Mouse (Mus musculus) heart, embryonic 15.5 days (tissue): Measurements from ENCODE around the gene Ier3. TPM values are rescaled to one million over a fixed set of nuclear protein-coding genes. Genes with fewer than 3 reads are reported as not detected.

Source experiments
- ATAC-seq: fragments of 200-750 bp; cut with Nextera tagmentation; replicated peaks from 2 replicates; pipeline ENCODE4 v1.8.0; 2017; ENCODE audit warnings: low read depth, moderate TSS enrichment; ENCODE audit not compliant: insufficient number of reproducible peaks, insufficient read depth, low FRiP score
- H3K27ac ChIP-seq: fragments of 300-500 bp; sonication (generic); 2 replicates; pipeline ENCODE4 v1.5.1; 2015; ENCODE audit warnings: mild to moderate bottlenecking, inconsistent platforms
- H3K27me3 ChIP-seq: fragments of 300-500 bp; sonication (generic); 2 replicates; pipeline ENCODE4 v1.6.1; 2015; ENCODE audit warnings: inconsistent platforms
- H3K36me3 ChIP-seq: fragments of 300-500 bp; sonication (generic); 2 replicates; pipeline ENCODE4 v1.6.1; 2015; ENCODE audit warnings: mild to moderate bottlenecking, inconsistent platforms
- H3K4me1 ChIP-seq: fragments of 300-500 bp; sonication (generic); replicated peaks from 2 replicates; pipeline ENCODE4 v1.6.1; 2015; ENCODE audit warnings: inconsistent platforms
- H3K4me2 ChIP-seq: fragments of 300-500 bp; sonication (generic); 2 replicates; pipeline ENCODE4 v1.6.1; 2015; ENCODE audit warnings: inconsistent platforms, mild to moderate bottlenecking, moderate library complexity
- H3K4me3 ChIP-seq: fragments of 300-500 bp; sonication (generic); 2 replicates; pipeline ENCODE4 v1.5.1; 2015; ENCODE audit warnings: mild to moderate bottlenecking, inconsistent platforms
- H3K9ac ChIP-seq: fragments of 300-500 bp; sonication (generic); 2 replicates; pipeline ENCODE4 v1.6.1; 2015; ENCODE audit warnings: mild to moderate bottlenecking, inconsistent platforms
- H3K9me3 ChIP-seq: fragments of 300-500 bp; sonication (generic); replicated peaks from 2 replicates; pipeline ENCODE4 v1.6.1; 2016; ENCODE audit warnings: inconsistent platforms
- WGBS: fragments of 180-500 bp; shearing (Covaris S2); methylation state at CpG from one replicate; pipeline ENCODE4 v1.1.7; 2015; ENCODE audit warnings: mixed read lengths; 5-methylcytosine and 5-hydroxymethylcytosine counted together
- polyA plus RNA-seq: library from polyadenylated mRNA; unstranded; fragments of >200 nt; fragmentation: Nextera tagmentation; extraction: Ambion mirVana; gene quantifications from 2 replicates; pipeline ENCODE4 v1.2.1, GENCODE M21; 2015

The Ier3 gene
- polyA plus RNA-seq, 1 experiment from 2014 or later, result 56.5 TPM

DNA sequence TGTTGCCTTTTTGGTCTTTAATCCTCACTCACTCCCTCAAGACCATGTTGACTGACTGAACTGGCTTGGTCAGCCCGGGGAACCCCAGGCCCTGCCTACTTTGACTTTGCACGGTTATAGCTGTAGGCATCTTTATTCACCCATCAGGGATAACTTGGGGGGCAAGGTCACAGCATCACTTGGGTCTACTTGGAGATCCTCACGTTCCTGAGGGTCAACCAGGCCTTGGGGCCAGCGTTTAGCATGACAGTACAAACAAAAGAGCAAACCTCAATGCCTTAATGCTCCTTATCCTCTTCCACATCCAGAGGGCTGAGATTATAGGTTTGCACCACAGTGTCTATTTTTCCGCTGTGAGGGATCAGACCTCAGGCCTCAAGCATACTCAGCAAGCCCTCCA, 9.2 kb upstream of the Ier3 start:
- H3K36me3 ChIP-seq, result no peaks in the 10 kb centered on the region
- no peak for ATAC-seq
- peak overlapping the region; percentile 97 for H3K27ac ChIP-seq
- WGBS, result 82% methylated on average over 5 of the region's 5 CpGs
- H3K4me1 ChIP-seq, result peaks cover 70% of the 10 kb centered on the region
- no peak overlapping the region for H3K4me2 ChIP-seq
- no peaks in the 10 kb centered on the region for H3K27me3 ChIP-seq
- no peak overlapping the region for H3K4me3 ChIP-seq
- H3K9me3 ChIP-seq, result no peaks in the 10 kb centered on the region
- 0 out of 2 replicates have a peak overlapping the region, but pooled peaks have one; percentile 1 for H3K9ac ChIP-seq

- H3K4me2 ChIP-seq, result peak overlapping the region; percentile 16
- no peaks in the 10 kb centered on the region for H3K9me3 ChIP-seq
- peak overlapping the region; percentile 97 for H3K27ac ChIP-seq
- no peak for ATAC-seq
- peaks cover 75% of the 10 kb centered on the region for H3K4me1 ChIP-seq
- no peaks in the 10 kb centered on the region for H3K27me3 ChIP-seq
- 0 out of 2 replicates have a peak overlapping the region, but pooled peaks have one; percentile 1 for H3K9ac ChIP-seq
- no peak overlapping the region for H3K4me3 ChIP-seq
- no peaks in the 10 kb centered on the region for H3K36me3 ChIP-seq
- WGBS, result 38% methylated on average over 6 of the region's 6 CpGs
These were observed 8.7 kb upstream of the Ier3 start for GRCm38 (mm10) chr17:35812736-35813135.

- H3K4me3 ChIP-seq, result no peak overlapping the region
- peak; percentile 93 for ATAC-seq
- no peaks in the 10 kb centered on the region for H3K9me3 ChIP-seq
- 15% methylated on average over 7 of the region's 7 CpGs for WGBS
- H3K4me2 ChIP-seq, result peak overlapping the region; percentile 16
- peaks cover 72% of the 10 kb centered on the region for H3K4me1 ChIP-seq
- H3K27ac ChIP-seq, result peak overlapping the region; percentile 97
- no peaks in the 10 kb centered on the region for H3K36me3 ChIP-seq
- no peaks in the 10 kb centered on the region for H3K27me3 ChIP-seq
- 0 out of 2 replicates have a peak overlapping the region, but pooled peaks have one; percentile 1 for H3K9ac ChIP-seq
These were observed 8.2 kb upstream of the Ier3 start for GRCm38 (mm10) chr17:35813245-35813647.

- Histone ChIP-seq H3K27me3 (no peaks in the 10 kb centered on the region), H3K27ac (peak overlapping the region; percentile 97), H3K9ac (no peak overlapping the region), H3K9me3 (no peaks in the 10 kb centered on the region), H3K4me3 (no peak overlapping the region), H3K4me2 (peak overlapping the region; percentile 16; the same call in 1 of the 2 replicates), H3K36me3 (no peaks in the 10 kb centered on the region), H3K4me1 (peaks cover 72% of the 10 kb centered on the region)
- 50% methylated on average over 7 of the region's 7 CpGs for WGBS
- peak; percentile 11 for ATAC-seq
These were observed 7.8 kb upstream of the Ier3 start for GRCm38 (mm10) chr17:35813653-35814052.

DNA sequence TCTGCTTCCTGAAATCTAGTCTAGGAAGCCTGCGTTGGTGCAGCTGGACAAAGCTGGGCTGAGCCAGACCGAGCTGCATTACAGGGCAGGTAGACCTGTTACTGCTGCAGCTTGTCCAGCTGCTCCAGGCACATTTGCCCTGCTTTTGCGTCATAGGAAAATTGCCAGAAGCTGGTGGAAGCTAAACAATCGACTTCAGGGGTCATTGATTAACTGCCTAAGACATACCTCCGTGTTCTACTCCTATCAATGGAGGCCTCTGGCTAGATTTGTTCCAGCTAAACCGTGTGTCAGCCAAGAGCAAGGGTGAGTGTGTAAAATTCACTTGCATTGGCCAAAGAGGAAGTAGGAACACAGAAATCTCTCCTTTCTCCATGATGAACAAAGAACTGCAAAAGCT, 6.8 kb upstream of the Ier3 start:
- H3K4me3 ChIP-seq, result no peak overlapping the region
- H3K9ac ChIP-seq, result 0 out of 2 replicates have a peak overlapping the region, but pooled peaks have one; percentile 1
- no peak for ATAC-seq
- peak overlapping the region; percentile 97 for H3K27ac ChIP-seq
- WGBS, result 50% methylated on average over 6 of the region's 6 CpGs
- H3K9me3 ChIP-seq, result no peaks in the 10 kb centered on the region
- H3K4me2 ChIP-seq, result no peak overlapping the region
- no peaks in the 10 kb centered on the region for H3K27me3 ChIP-seq
- peaks cover 69% of the 10 kb centered on the region for H3K4me1 ChIP-seq
- H3K36me3 ChIP-seq, result no peaks in the 10 kb centered on the region

GRCm38 (mm10) chr17:35815836-35816235, 5.6 kb upstream of the Ier3 start:
- ATAC-seq, result no peak
- 58% methylated on average over 7 of the region's 7 CpGs for WGBS
- Histone ChIP-seq H3K4me1 (peaks cover 68% of the 10 kb centered on the region), H3K4me3 (no peak overlapping the region), H3K9me3 (no peaks in the 10 kb centered on the region), H3K9ac (no peak overlapping the region), H3K36me3 (no peaks in the 10 kb centered on the region), H3K4me2 (no peak overlapping the region), H3K27ac (peak overlapping the region; percentile 97), H3K27me3 (no peaks in the 10 kb centered on the region)

DNA sequence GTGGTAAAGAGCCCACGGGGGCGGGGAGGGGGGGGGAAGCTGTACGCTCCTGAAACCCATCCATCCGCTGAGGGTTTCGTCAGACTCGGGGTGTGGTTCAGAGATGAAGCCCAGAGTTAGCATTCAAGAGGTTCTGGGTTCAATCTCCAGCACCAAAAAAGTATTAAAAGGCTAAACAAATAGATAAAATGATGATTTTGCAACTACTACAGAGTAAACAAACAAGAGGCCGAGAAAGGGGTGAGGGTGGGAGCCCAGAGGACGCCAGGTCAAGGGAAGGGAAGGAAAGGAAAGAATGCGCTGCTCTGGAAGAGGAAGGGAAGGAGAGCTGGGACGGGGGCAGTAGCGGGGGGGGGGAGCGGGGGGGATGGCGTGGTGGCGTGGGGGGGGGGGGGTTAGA, 4.8 kb upstream of the Ier3 start:
- 53% methylated on average over 9 of the region's 14 CpGs for WGBS
- Histone ChIP-seq H3K9ac (no peak overlapping the region), H3K4me3 (no peak overlapping the region), H3K36me3 (no peaks in the 10 kb centered on the region), H3K27ac (peak overlapping the region; percentile 97), H3K9me3 (no peaks in the 10 kb centered on the region), H3K4me1 (peaks cover 65% of the 10 kb centered on the region), H3K4me2 (no peak overlapping the region), H3K27me3 (no peaks in the 10 kb centered on the region)
- no peak for ATAC-seq

GRCm38 (mm10) chr17:35817226-35817625, 4.3 kb upstream of the Ier3 start:
- Histone ChIP-seq H3K4me3 (no peak overlapping the region), H3K4me2 (no peak overlapping the region), H3K36me3 (no peaks in the 10 kb centered on the region), H3K9ac (no peak overlapping the region), H3K27ac (0 out of 2 replicates have a peak overlapping the region, but pooled peaks have one; percentile 10), H3K4me1 (peaks cover 60% of the 10 kb centered on the region), H3K27me3 (no peaks in the 10 kb centered on the region), H3K9me3 (no peaks in the 10 kb centered on the region)
- WGBS, result 65% methylated on average over 10 of the region's 10 CpGs
- no peak for ATAC-seq

GRCm38 (mm10) chr17:35820111-35820510, 1.4 kb upstream of the Ier3 start:
- 82% methylated on average over 5 of the region's 5 CpGs for WGBS
- Histone ChIP-seq H3K27ac (no peak overlapping the region), H3K4me3 (no peak overlapping the region), H3K27me3 (no peaks in the 10 kb centered on the region), H3K36me3 (no peaks in the 10 kb centered on the region; the same call in 1 of the 2 replicates), H3K4me1 (peaks cover 45% of the 10 kb centered on the region), H3K4me2 (no peak overlapping the region), H3K9ac (no peak overlapping the region), H3K9me3 (no peaks in the 10 kb centered on the region)
- no peak for ATAC-seq

DNA sequence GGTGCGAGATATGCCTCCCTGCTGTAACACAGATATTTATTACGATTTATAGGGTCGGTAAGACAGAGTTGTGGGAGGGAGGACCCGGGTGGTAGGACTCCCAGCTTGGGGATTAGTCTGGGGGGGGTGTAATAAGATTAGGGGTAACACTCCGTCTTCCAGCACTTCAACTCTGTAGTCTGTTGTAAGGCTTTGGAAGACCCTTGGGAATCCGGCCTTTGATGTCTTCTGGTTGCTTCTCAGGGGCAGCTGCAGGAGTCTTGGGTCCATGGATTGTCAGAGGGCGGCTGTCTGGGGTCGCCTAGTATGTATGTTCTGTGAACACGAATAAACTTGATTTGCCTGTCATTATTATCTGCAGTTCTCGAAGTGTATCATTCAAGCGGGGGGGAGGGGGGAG, 1.1 kb downstream of the Ier3 start:
- H3K4me1 ChIP-seq, result peaks cover 22% of the 10 kb centered on the region
- peak overlapping the region; percentile 82 for H3K4me2 ChIP-seq
- H3K9ac ChIP-seq, result peak overlapping the region; percentile 78
- H3K27me3 ChIP-seq, result no peaks in the 10 kb centered on the region
- 2% methylated on average over 11 of the region's 11 CpGs for WGBS
- H3K27ac ChIP-seq, result peak overlapping the region; percentile 88
- no peak for ATAC-seq
- peaks cover 21% of the 10 kb centered on the region for H3K36me3 ChIP-seq
- H3K4me3 ChIP-seq, result peak overlapping the region; percentile 75
- no peaks in the 10 kb centered on the region for H3K9me3 ChIP-seq

DNA sequence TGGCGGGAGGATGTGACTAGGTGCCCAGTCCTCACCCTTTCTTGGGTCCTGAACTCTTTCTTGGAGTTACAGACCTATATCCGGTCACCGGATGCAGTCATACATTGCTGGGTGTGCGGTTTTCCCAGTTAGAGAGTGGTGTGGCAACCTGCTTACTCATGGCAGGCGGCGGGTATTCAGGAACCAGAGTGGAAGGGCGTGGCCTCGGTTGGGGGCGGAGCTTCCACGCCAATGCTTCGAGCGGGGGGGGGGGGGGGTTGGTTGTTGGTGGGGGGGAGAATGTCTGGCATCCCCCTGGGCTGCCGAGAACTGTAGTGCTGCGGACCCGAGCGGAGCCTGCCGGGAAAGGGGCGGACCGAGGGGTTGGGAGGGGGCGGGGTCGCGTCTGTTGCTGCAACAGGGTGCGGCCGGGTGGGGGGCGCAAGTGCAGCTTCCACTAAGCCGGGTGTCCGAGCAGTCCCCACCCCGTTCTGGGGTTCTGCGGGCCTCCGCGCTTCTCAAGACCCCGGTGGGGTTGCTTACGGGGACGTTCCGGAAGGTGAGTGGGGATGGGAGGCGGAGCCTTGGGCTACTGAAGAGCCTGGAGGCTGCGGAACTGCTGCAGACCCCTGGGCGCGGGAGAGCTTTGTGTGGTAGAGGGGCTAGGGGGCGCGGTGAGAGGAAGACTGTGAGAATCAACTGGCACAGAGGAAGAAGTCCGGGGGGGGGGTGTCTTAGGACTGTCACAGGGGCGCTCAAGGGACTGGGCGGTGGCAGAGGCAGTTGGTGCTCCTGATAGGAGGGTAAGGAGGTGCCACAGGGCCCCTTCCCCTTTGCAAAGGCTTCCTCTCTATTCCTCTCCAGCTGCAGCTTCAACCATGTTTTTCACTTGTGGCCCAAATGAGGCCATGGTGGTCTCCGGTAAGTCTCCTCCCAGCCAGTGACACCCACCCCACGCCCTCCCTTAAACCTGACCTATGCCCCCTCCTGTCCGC, 1.8 kb downstream of the Ier3 start, which contains the start of gene Flot1:
Flot1 (plus strand) TSS at position 267 of the 974 bp plus-strand sequence.
- peak within 1 kb of the TSS; percentile 82 for H3K4me2 ChIP-seq
- peak; percentile 84 for ATAC-seq
- no peaks in the 10 kb centered on the region for H3K27me3 ChIP-seq
- no peaks in the 10 kb centered on the region for H3K9me3 ChIP-seq
- H3K36me3 ChIP-seq, result peaks cover 28% of the 10 kb centered on the region
- WGBS, result 0% methylated on average over 45 of the region's 47 CpGs
- peak within 1 kb of the TSS; percentile 88 for H3K27ac ChIP-seq
- peak within 1 kb of the TSS; percentile 78 for H3K9ac ChIP-seq
- peak within 1 kb of the TSS; percentile 75 for H3K4me3 ChIP-seq
- peaks cover 20% of the 10 kb centered on the region for H3K4me1 ChIP-seq
